Mouse (Mus musculus) C2C12 (cell line): ENCODE data around the gene Ttf2.

ENCODE experiments used
- CTCF ChIP-seq: IDR thresholded peaks from one replicate; pipeline ENCODE4 v1.5.1; 2011; ENCODE audit not compliant: control insufficient read depth, insufficient read depth, insufficient read length
- MAX ChIP-seq: IDR thresholded peaks from one replicate; pipeline ENCODE4 v1.6.1; 2011; ENCODE audit warnings: mild to moderate bottlenecking, control low read depth
- MYOD1 ChIP-seq: IDR thresholded peaks from one replicate; pipeline ENCODE4 v1.6.1; 2011; ENCODE audit warnings: low read depth; ENCODE audit not compliant: control insufficient read depth, insufficient read length
- USF1 ChIP-seq: IDR thresholded peaks from one replicate; pipeline ENCODE4 v1.6.1; 2011; ENCODE audit warnings: low read depth, mild to moderate bottlenecking, control low read depth, moderate library complexity

DNA sequence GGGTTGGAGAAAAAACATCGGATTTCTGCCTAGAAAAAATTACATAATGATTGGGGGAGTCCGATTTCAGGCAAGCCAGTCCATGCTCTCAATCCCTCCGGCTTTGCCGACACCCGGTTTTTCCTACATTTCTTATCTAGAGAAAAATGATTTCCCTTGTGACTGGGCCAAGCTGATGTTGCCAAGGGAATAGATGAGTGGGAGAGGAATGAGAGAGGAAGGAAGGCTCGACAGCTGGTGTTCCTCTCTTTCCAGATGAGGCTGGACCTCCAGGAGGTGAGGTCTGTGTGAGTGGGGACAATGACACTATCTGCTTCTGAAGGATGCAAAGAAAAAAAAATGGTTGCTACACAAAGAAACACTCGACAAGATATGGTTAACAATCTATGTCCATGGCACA lies 23.7 kb upstream of the Ttf2 start:
- TF ChIP-seq CTCF (no peak), MAX (no peak), MYOD1 (no peak), USF1 (no peak)
